Mouse (Mus musculus) ES-E14 (cell line): ENCODE data around the gene Rara.

Experiments
- CHD2 ChIP-seq: IDR thresholded peaks from 2 replicates; pipeline ENCODE4 v1.6.1; 2014; ENCODE audit warnings: mild to moderate bottlenecking, low read depth, low read length, inconsistent platforms
- HCFC1 ChIP-seq: IDR thresholded peaks from 2 replicates; pipeline ENCODE4 v1.6.1; 2012; ENCODE audit warnings: low read length, inconsistent platforms, borderline replicate concordance; ENCODE audit not compliant: insufficient read depth
- MAFK ChIP-seq: IDR thresholded peaks from 2 replicates; pipeline ENCODE4 v1.6.1; 2014; ENCODE audit warnings: mild to moderate bottlenecking, low read depth, low read length, inconsistent platforms; ENCODE audit not compliant: insufficient read depth
- ZC3H11A ChIP-seq: IDR thresholded peaks from 2 replicates; pipeline ENCODE4 v1.6.1; 2012; ENCODE audit warnings: low read depth, mild to moderate bottlenecking, inconsistent platforms, low read length, borderline replicate concordance
- ZNF384 ChIP-seq: IDR thresholded peaks from 2 replicates; pipeline ENCODE4 v1.6.1; 2012; ENCODE audit warnings: low read depth, low read length, inconsistent platforms

DNA sequence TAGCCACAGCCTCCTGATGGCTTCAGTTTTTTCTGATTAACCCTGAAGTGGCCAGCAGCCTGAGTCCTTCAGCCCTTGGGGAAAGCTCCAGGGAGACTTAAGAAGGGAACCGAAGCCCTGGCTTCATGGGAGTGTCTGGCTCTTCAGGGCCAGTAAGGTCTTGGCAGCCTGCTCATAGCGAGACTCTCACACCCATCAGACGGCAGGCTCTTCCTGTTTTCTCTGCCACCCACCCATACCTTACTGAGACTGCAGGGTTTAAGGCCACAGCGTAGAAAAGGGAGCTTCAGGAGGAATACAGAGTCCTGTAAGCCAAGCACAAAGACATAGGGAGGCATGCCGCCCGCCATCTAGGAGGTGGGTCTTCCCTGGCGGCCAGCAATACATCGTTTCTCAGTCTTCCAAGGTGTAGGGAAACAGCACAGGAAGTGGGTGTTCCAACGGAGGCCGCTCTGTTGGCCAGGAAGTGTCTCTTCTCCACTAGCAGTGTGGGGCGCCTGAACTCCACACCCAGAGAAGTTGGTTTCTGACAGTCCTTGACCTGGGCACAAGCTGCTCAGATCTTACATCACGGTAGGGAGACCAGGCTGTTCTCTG, 27.0 kb upstream of the Rara start:
- no peak for TF ChIP-seq ZNF384
- no peak for TF ChIP-seq CHD2
- no peak for TF ChIP-seq MAFK
- no peak for TF ChIP-seq HCFC1
- no peak for TF ChIP-seq ZC3H11A
